Mouse (Mus musculus): ENCODE measurements around the gene Pigz. TPM values are rescaled to one million over a fixed set of nuclear protein-coding genes. Genes with fewer than 3 reads are reported as not detected.

The Pigz gene
- polyA plus RNA-seq, 1 experiment from 2014 or later = not detected

DNA sequence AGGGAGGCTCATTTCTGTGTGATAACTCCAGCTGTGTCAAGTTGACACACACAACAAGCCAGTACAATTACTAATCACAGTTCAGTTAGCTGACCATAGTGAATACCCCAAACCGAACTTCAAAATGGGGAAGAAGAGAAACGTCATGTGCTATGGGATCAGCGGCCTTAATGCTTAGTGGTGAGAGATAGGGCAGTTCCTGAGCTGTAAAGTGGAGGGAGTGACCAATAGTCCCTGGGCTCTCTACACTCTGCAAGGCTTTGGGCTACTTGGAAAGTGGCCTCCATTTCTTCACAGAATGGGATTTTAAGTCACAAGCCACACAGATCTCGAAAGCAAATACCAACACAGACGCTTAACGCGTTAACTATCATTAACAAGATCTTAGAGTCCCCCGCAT, 13.7 kb downstream of the Pigz start:
- peaks cover 16% of the 10 kb centered on the region for H3K4me1 ChIP-seq (ENCODE audit: control insufficient read depth, insufficient read depth, low read length)
- H3K9me3 ChIP-seq (replicated peaks; ENCODE audit: control insufficient read depth, low read length) = no peaks in the 10 kb centered on the region
- H3K36me3 ChIP-seq (ENCODE audit: control insufficient read depth, insufficient read depth, low read length) = no peaks in the 10 kb centered on the region
- peak overlapping the region; percentile 93 for H3K4me2 ChIP-seq
- H3K4me3 ChIP-seq (ENCODE audit: low read depth, low read length) = peak overlapping the region; percentile 85
- no peak for ATAC-seq (replicated peaks; ENCODE audit: insufficient number of reproducible peaks, low FRiP score, low TSS enrichment)
- 25% methylated on average over 8 of the region's 8 CpGs for WGBS (ENCODE audit: insufficient replicate concordance)
- H3K9ac ChIP-seq (ENCODE audit: low read depth, low read length) = peak overlapping the region; percentile 98
- peak overlapping the region; percentile 96; the same call in 1 of the 2 replicates for H3K27ac ChIP-seq (ENCODE audit: low read depth, low read length)
- no peaks in the 10 kb centered on the region for H3K27me3 ChIP-seq (ENCODE audit: control insufficient read depth, insufficient read depth, low read length)

DNA sequence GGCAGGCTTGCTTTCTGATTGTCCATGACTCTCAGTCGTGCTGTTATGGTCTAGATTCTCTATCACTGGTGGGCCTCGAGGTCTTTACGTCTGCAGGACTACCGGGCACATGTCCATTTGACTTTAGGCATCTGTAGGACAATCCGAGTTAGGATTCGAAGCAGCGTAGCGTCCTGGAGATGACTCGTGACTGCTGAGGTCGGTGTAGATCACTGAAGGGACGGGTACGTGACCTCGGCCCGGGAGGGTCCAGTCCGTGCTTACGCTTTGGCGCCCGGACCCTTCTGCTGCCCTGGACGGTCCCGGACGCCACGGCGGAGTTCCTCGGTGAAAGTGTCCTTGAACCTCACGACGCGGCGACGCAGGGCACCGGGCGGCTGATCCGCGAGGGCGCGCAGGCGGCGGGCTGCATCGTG, 14.3 kb downstream of the Pigz start:
- peaks cover 19% of the 10 kb centered on the region for H3K4me1 ChIP-seq (ENCODE audit: control insufficient read depth, insufficient read depth, low read length)
- H3K9ac ChIP-seq (ENCODE audit: low read depth, low read length) = peak overlapping the region; percentile 98
- H3K4me3 ChIP-seq (ENCODE audit: low read depth, low read length) = peak overlapping the region; percentile 85
- H3K27me3 ChIP-seq (ENCODE audit: control insufficient read depth, insufficient read depth, low read length) = no peaks in the 10 kb centered on the region
- H3K27ac ChIP-seq (ENCODE audit: low read depth, low read length) = peak overlapping the region; percentile 96
- H3K9me3 ChIP-seq (replicated peaks; ENCODE audit: control insufficient read depth, low read length) = no peaks in the 10 kb centered on the region
- under 1% methylated on average over 38 of the region's 38 CpGs for WGBS (ENCODE audit: insufficient replicate concordance)
- peak overlapping the region; percentile 93 for H3K4me2 ChIP-seq
- H3K36me3 ChIP-seq (ENCODE audit: control insufficient read depth, insufficient read depth, low read length) = no peaks in the 10 kb centered on the region
- peak; percentile 56 for ATAC-seq (replicated peaks; ENCODE audit: insufficient number of reproducible peaks, low FRiP score, low TSS enrichment)

DNA sequence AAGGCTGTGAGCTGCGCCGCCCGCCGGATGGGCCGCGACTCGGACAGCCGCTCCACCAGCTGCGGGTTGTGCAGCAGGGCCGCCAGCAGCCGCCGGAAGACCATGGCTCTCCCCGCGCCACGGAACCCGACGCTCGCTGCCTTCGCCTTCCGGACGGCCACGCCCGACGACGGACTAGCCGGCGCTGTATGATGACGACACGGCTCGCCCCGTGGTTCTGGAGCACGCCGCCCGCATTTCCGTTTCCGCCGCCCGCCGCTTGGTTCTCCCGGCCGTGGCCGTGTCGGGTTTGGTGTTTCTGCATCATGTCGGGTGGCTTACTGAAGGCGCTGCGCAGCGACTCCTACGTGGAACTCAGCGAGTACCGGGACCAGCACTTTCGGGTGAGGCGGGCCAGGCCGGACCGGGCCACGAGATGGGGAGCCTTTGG, 14.7 kb downstream of the Pigz start, which contains the start of the genes 0610012G03Rik and Ncbp2:
Gene 0610012G03Rik (minus strand): TSS at position 150 of the 430 bp plus-strand sequence.
Gene Ncbp2 (plus strand): TSS at position 169 of the 430 bp plus-strand sequence.
- H3K4me3 ChIP-seq (ENCODE audit: low read depth, low read length) = peak within 1 kb of the TSS; percentile 85
- H3K36me3 ChIP-seq (ENCODE audit: control insufficient read depth, insufficient read depth, low read length) = no peaks in the 10 kb centered on the region
- under 1% methylated on average over 52 of the region's 55 CpGs for WGBS (ENCODE audit: insufficient replicate concordance)
- no peaks in the 10 kb centered on the region for H3K9me3 ChIP-seq (replicated peaks; ENCODE audit: control insufficient read depth, low read length)
- H3K4me2 ChIP-seq = peak within 1 kb of the TSS; percentile 93
- H3K4me1 ChIP-seq (ENCODE audit: control insufficient read depth, insufficient read depth, low read length) = peaks cover 19% of the 10 kb centered on the region
- H3K9ac ChIP-seq (ENCODE audit: low read depth, low read length) = peak within 1 kb of the TSS; percentile 98
- H3K27me3 ChIP-seq (ENCODE audit: control insufficient read depth, insufficient read depth, low read length) = no peaks in the 10 kb centered on the region
- H3K27ac ChIP-seq (ENCODE audit: low read depth, low read length) = peak within 1 kb of the TSS; percentile 96
- ATAC-seq (replicated peaks; ENCODE audit: insufficient number of reproducible peaks, low FRiP score, low TSS enrichment) = peak; percentile 88

DNA sequence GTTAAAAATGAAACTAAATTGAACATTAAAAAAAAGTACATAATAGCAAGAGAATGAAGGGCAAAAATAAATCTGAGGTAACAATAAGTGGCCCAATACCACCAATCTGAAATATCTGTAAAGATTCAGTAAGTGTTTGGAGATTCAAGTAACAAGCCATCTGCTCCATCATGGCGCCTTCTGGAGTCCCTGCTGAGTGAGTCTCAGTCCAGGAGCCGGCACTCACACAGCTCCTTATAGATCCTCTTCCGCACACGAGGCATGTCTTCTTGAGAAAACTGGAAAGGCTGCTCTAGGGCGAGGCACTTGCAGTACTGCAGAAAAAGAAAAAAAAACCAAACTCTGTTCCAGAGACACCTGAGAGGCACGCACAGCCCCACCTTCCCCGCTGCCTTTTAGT, 29.6 kb downstream of the Pigz start:
- no peak overlapping the region for H3K9ac ChIP-seq (ENCODE audit: low read depth, low read length)
- ATAC-seq (replicated peaks; ENCODE audit: insufficient number of reproducible peaks, low FRiP score, low TSS enrichment) = no peak
- peaks cover 13% of the 10 kb centered on the region for H3K36me3 ChIP-seq (ENCODE audit: control insufficient read depth, insufficient read depth, low read length)
- no peaks in the 10 kb centered on the region for H3K4me1 ChIP-seq (ENCODE audit: control insufficient read depth, insufficient read depth, low read length)
- H3K4me2 ChIP-seq = no peak overlapping the region
- WGBS (ENCODE audit: insufficient replicate concordance) = 87% methylated on average over 7 of the region's 7 CpGs
- H3K27me3 ChIP-seq (ENCODE audit: control insufficient read depth, insufficient read depth, low read length) = no peaks in the 10 kb centered on the region
- no peak overlapping the region for H3K4me3 ChIP-seq (ENCODE audit: low read depth, low read length)
- H3K9me3 ChIP-seq (replicated peaks; ENCODE audit: control insufficient read depth, low read length) = no peaks in the 10 kb centered on the region
- no peak overlapping the region for H3K27ac ChIP-seq (ENCODE audit: low read depth, low read length)

DNA sequence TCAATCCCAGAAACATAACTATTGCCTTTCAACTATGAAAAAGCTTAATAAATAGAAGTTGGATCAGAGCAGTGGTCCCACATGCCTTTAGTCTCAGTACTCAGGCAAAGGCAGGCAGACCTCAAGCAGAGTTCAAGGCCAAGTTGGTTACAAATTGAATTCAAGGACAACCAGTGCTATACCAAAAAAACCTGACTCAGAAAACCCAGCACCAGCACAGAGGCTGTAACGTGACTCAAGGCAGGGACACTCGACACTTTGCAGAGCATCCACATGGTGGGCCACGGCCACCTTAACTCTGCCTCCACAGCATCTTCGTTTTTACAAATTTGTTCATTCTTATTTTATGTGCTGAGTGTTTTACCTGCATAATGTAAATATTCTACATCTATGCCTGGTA, 41.6 kb downstream of the Pigz start:
- 86% methylated on average over 4 of the region's 4 CpGs for WGBS (ENCODE audit: insufficient replicate concordance)
- no peak for ATAC-seq (replicated peaks; ENCODE audit: insufficient number of reproducible peaks, low FRiP score, low TSS enrichment)
- Histone ChIP-seq H3K4me3 (ENCODE audit: low read depth, low read length) (no peak overlapping the region), H3K36me3 (ENCODE audit: control insufficient read depth, insufficient read depth, low read length) (peaks cover 5% of the 10 kb centered on the region), H3K9me3 (replicated peaks; ENCODE audit: control insufficient read depth, low read length) (no peaks in the 10 kb centered on the region), H3K4me2 (no peak overlapping the region), H3K9ac (ENCODE audit: low read depth, low read length) (no peak overlapping the region), H3K27ac (ENCODE audit: low read depth, low read length) (no peak overlapping the region), H3K4me1 (ENCODE audit: control insufficient read depth, insufficient read depth, low read length) (no peaks in the 10 kb centered on the region), H3K27me3 (ENCODE audit: control insufficient read depth, insufficient read depth, low read length) (no peaks in the 10 kb centered on the region)

DNA sequence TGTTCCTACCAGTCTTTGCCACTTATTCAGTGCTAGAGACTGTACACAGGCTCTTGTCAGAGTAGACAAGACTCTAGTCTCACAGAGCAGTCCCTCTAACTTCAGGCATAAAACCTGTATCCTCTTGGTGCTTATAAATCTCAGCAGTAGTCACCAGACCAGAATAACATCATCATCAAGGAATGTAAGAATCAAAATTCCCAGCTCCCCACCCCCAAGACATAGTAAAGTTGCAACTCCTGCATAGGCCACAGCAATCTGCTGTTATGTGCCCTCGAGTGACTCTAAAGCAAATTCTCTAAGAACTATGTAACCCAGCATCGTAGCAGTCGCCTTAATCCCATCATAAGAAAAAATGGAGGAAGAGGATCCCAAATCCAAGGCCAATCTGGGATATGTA, 45.9 kb downstream of the Pigz start:
- Histone ChIP-seq H3K36me3 (ENCODE audit: control insufficient read depth, insufficient read depth, low read length) (peaks cover 4% of the 10 kb centered on the region; the same call in 1 of the 2 replicates), H3K4me3 (ENCODE audit: low read depth, low read length) (no peak overlapping the region), H3K9ac (ENCODE audit: low read depth, low read length) (no peak overlapping the region), H3K9me3 (replicated peaks; ENCODE audit: control insufficient read depth, low read length) (no peaks in the 10 kb centered on the region), H3K27me3 (ENCODE audit: control insufficient read depth, insufficient read depth, low read length) (no peaks in the 10 kb centered on the region), H3K4me1 (ENCODE audit: control insufficient read depth, insufficient read depth, low read length) (no peaks in the 10 kb centered on the region), H3K27ac (ENCODE audit: low read depth, low read length) (no peak overlapping the region), H3K4me2 (no peak overlapping the region)
- WGBS (ENCODE audit: insufficient replicate concordance) = 87% methylated on average over 3 of the region's 3 CpGs
- ATAC-seq (replicated peaks; ENCODE audit: insufficient number of reproducible peaks, low FRiP score, low TSS enrichment) = no peak

DNA sequence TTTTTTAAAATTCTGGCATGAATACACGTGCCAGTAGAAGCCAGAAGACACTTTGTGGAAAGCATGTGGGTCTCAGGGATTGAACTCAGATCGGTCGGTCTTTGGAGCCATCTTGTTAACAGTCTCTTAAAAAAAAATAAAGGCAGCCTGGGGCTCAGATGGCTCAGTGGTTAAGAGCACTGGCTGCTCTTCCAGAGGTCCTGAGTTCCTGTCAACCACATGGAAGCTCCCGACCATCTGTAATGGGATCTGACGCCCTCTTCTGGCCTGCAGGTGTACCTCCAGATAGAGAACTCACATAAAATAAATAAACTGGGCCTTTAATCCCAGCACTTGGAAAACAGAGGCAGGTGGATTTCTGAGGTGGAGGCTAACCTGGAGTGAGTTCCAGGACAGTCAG, 47.3 kb downstream of the Pigz start:
- Histone ChIP-seq H3K9ac (ENCODE audit: low read depth, low read length) (no peak overlapping the region), H3K9me3 (replicated peaks; ENCODE audit: control insufficient read depth, low read length) (no peaks in the 10 kb centered on the region), H3K4me1 (ENCODE audit: control insufficient read depth, insufficient read depth, low read length) (no peaks in the 10 kb centered on the region), H3K4me2 (no peak overlapping the region), H3K4me3 (ENCODE audit: low read depth, low read length) (no peak overlapping the region), H3K27me3 (ENCODE audit: control insufficient read depth, insufficient read depth, low read length) (no peaks in the 10 kb centered on the region), H3K27ac (ENCODE audit: low read depth, low read length) (no peak overlapping the region), H3K36me3 (ENCODE audit: control insufficient read depth, insufficient read depth, low read length) (peaks cover 4% of the 10 kb centered on the region; the same call in 1 of the 2 replicates)
- no peak for ATAC-seq (replicated peaks; ENCODE audit: insufficient number of reproducible peaks, low FRiP score, low TSS enrichment)
- WGBS (ENCODE audit: insufficient replicate concordance) = 78% methylated on average over 5 of the region's 5 CpGs

DNA sequence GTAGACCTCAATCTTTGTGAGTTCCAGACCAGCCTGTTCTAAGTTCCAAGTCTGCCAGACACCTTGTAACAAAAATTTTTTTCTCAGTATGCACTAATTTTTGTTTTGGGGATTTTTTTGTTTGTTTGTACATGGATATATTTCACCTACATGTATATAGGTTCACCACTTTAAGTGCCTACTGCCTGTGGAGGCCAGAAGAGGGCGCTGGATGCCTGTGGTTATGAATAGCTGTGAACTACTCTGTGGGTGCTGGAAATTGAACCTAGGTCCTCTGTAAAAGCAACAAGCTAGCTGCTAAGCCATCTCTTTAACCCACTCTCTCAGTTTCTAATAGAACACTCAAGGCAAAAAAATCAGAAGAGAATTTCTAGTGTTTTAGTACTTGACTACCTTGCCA, 58.4 kb downstream of the Pigz start:
- no peaks in the 10 kb centered on the region for H3K9me3 ChIP-seq (replicated peaks; ENCODE audit: control insufficient read depth, low read length)
- no peak overlapping the region for H3K4me2 ChIP-seq
- H3K27me3 ChIP-seq (ENCODE audit: control insufficient read depth, insufficient read depth, low read length) = no peaks in the 10 kb centered on the region
- no peaks in the 10 kb centered on the region for H3K4me1 ChIP-seq (ENCODE audit: control insufficient read depth, insufficient read depth, low read length)
- H3K36me3 ChIP-seq (ENCODE audit: control insufficient read depth, insufficient read depth, low read length) = peaks cover 9% of the 10 kb centered on the region
- 44% methylated on average over 1 of the region's 1 CpGs for WGBS (ENCODE audit: insufficient replicate concordance)
- no peak for ATAC-seq (replicated peaks; ENCODE audit: insufficient number of reproducible peaks, low FRiP score, low TSS enrichment)
- H3K4me3 ChIP-seq (ENCODE audit: low read depth, low read length) = no peak overlapping the region
- no peak overlapping the region for H3K27ac ChIP-seq (ENCODE audit: low read depth, low read length)
- H3K9ac ChIP-seq (ENCODE audit: low read depth, low read length) = no peak overlapping the region

DNA sequence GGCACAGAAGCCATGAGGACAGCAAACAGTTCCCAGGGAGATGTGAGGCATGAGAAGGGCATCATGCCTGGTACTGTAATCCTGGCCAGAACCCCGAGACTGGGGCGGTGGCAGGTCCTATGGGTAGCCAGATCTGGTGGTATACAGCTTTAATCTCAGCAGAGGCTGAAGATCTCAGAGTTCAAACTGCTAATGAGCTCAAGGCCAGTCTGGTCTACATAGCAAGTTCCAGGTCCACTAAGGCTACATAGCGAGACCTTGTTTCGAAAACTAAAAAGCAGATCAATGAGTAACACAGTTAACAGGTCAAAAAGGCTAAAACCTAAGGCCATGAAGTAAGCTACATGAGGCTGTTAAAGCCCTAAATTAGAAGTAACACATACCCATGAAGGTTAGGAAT, 59.5 kb downstream of the Pigz start:
- 94% methylated on average over 4 of the region's 4 CpGs for WGBS (ENCODE audit: insufficient replicate concordance)
- Histone ChIP-seq H3K27me3 (ENCODE audit: control insufficient read depth, insufficient read depth, low read length) (no peaks in the 10 kb centered on the region), H3K9me3 (replicated peaks; ENCODE audit: control insufficient read depth, low read length) (no peaks in the 10 kb centered on the region), H3K27ac (ENCODE audit: low read depth, low read length) (no peak overlapping the region), H3K4me3 (ENCODE audit: low read depth, low read length) (no peak overlapping the region), H3K4me2 (no peak overlapping the region), H3K36me3 (ENCODE audit: control insufficient read depth, insufficient read depth, low read length) (peaks cover 8% of the 10 kb centered on the region), H3K9ac (ENCODE audit: low read depth, low read length) (no peak overlapping the region), H3K4me1 (ENCODE audit: control insufficient read depth, insufficient read depth, low read length) (no peaks in the 10 kb centered on the region)
- ATAC-seq (replicated peaks; ENCODE audit: insufficient number of reproducible peaks, low FRiP score, low TSS enrichment) = no peak

All from heart, embryonic 11.5 days (tissue).